Mouse (Mus musculus) lung, postnatal 0 days (tissue): Measurements from ENCODE around the gene Cntrob.

Experiments used
- CTCF ChIP-seq: IDR thresholded peaks from 2 replicates; pipeline ENCODE4 v1.5.1; 2016; ENCODE audit warnings: antibody characterized with exemption, mild to moderate bottlenecking
- EP300 ChIP-seq: IDR thresholded peaks from 2 replicates; pipeline ENCODE4 v1.6.1; 2016; ENCODE audit warnings: antibody characterized with exemption, mild to moderate bottlenecking, control low read depth

DNA sequence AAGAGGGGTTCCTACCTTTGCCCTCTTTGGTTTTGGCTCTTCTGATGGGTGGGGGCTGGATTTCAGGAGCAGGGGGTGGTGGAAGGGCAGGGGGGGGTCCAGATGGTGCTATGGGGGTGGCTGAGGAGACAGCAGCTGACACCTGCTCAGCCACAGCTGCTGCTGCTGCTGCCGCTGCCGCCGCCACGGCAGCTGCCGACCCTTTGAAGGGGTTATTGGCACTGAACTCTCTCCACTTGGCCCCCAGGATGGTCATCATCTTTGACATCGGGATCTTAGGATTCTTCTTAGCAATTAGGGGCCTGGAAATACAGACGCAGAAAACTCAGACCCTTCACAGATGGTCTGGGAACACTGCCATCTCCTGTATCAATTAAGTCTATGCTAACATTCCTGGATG lies 38.4 kb upstream of the Cntrob start:
- TF ChIP-seq CTCF (no peak), EP300 (no peak)
